Mouse (Mus musculus) right cerebral cortex, adult 18-20 months (tissue): ENCODE measurements around the gene Mrpl52.

Experiments used
- DNase-seq: peaks from one replicate; pipeline ENCODE4 v3.0.0; 2022; ENCODE audit warnings: mixed read lengths

Gene Mrpl52

GRCm38 (mm10) chr14:54475941-54476844 lies 49.5 kb downstream of the Mrpl52 start, which contains the start of gene Rem2:
TSS of gene Rem2 (plus strand) at chr14:54476100.
- peak; percentile 82 for DNase-seq

GRCm38 (mm10) chr14:54477172-54477909 lies 50.6 kb downstream of the Mrpl52 start:
- DNase-seq = no peak
